Mouse (Mus musculus): Measurements from ENCODE around the gene Bbs9.

DNA sequence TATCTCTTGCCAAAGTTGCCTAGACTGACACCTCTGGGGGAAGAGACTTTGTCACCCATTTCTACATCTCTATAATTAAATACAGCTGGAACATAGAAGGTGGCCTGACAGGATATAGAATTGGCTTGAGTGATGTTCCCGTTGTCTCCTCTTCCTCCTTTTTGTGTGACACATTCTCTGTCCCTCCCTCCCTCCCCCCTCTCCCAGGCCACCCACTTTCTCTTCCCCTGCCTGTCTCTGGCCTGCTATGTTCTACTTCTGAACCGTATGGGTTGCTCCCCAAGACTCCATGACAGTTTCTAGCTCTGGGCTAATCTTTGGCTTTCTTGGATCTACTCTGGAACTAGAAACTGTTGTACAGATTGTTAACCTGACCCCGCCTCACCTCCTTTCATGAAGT lies 348.3 kb downstream of the Bbs9 start:
- no peak for TF ChIP-seq POLR2A (IDR thresholded peaks at IDR 0.05; ENCODE audit: insufficient read depth, low read length)
- no peak for TF ChIP-seq CTCF (IDR thresholded peaks at IDR 0.05; ENCODE audit: low read depth, low read length)
- no peak for TF ChIP-seq EP300 (IDR thresholded peaks at IDR 0.05; ENCODE audit: insufficient read depth, low read depth, low read length)

Data from ES-Bruce4 (cell line).